Mouse (Mus musculus): ENCODE measurements around the gene Bmx. TPM values are rescaled to one million over a fixed set of nuclear protein-coding genes. Genes with fewer than 3 reads are reported as not detected.

The Bmx gene
- polyA plus RNA-seq, 2 experiments, result 0.16 to 0.19 TPM

GRCm38 (mm10) chrX:164152703-164153102 is 105.3 kb downstream of the Bmx start:
- H3K27me3 ChIP-seq (ENCODE audit: control insufficient read depth, insufficient read depth, low read length), result no peaks in the 10 kb centered on the region
- no peaks in the 10 kb centered on the region for H3K36me3 ChIP-seq (replicated peaks; ENCODE audit: control insufficient read depth, insufficient read depth, low read depth)
- H3K4me1 ChIP-seq (replicated peaks; ENCODE audit: control insufficient read depth in 2 of 2, insufficient read depth in 2 of 2, low read length in 1 of 2), result no peaks in the 10 kb centered on the region
- H3K27ac ChIP-seq, result no peak overlapping the region
- no peak overlapping the region for H3K4me2 ChIP-seq (ENCODE audit: low read depth)
- TF ChIP-seq EP300 (IDR thresholded peaks at IDR 0.05; ENCODE audit: low read depth), result no peak
- TF ChIP-seq CTCF (IDR thresholded peaks at IDR 0.05; ENCODE audit: low read depth), result no peak
- no peak overlapping the region for H3K4me3 ChIP-seq (ENCODE audit: insufficient read depth in 1 of 2, low read depth in 2 of 2, low read length in 2 of 2)
- DNase-seq (ENCODE audit: low read depth in 3 of 3, low spot score in 3 of 3), result no peak
- no peak overlapping the region for H3K9ac ChIP-seq (replicated peaks)
- no peak for ATAC-seq (ENCODE audit: insufficient read depth)
- no peaks in the 10 kb centered on the region for H3K9me3 ChIP-seq (ENCODE audit: control insufficient read depth, low read length)
- 47% methylated on average over 2 of the region's 2 CpGs for WGBS (ENCODE audit: insufficient replicate concordance)

GRCm38 (mm10) chrX:164145463-164146250 is 112.3 kb downstream of the Bmx start:
- WGBS (ENCODE audit: insufficient replicate concordance), result 66% methylated on average over 6 of the region's 6 CpGs
- Histone ChIP-seq H3K4me3 (ENCODE audit: insufficient read depth in 1 of 2, low read depth in 2 of 2, low read length in 2 of 2) (no peak overlapping the region), H3K36me3 (replicated peaks; ENCODE audit: control insufficient read depth, insufficient read depth, low read depth) (no peaks in the 10 kb centered on the region), H3K9me3 (ENCODE audit: control insufficient read depth, low read length) (no peaks in the 10 kb centered on the region), H3K9ac (replicated peaks) (no peak overlapping the region), H3K27me3 (ENCODE audit: control insufficient read depth, insufficient read depth, low read length) (no peaks in the 10 kb centered on the region), H3K27ac (peak overlapping the region; percentile 46), H3K4me2 (ENCODE audit: low read depth) (peak overlapping the region; percentile 28), H3K4me1 (replicated peaks; ENCODE audit: control insufficient read depth in 2 of 2, insufficient read depth in 2 of 2, low read length in 1 of 2) (peaks cover 4 to 7% of the 10 kb centered on the region in 2 experiments; a peak in 2 of 4 replicates)
- ATAC-seq (ENCODE audit: insufficient read depth) (peak; percentile 86), DNase-seq (ENCODE audit: low read depth in 3 of 3, low spot score in 3 of 3) (peak; percentile 26 to 46 (median 43))
- TF ChIP-seq EP300 (IDR thresholded peaks at IDR 0.05; ENCODE audit: low read depth), result peak; percentile 80
- no peak for TF ChIP-seq CTCF (IDR thresholded peaks at IDR 0.05; ENCODE audit: low read depth)

Other genes with a start within 250 kb of the Bmx start
- 0.09 and 0.10 TPM in 2 replicates for gene Car5b, start 230.2 kb downstream of the Bmx start, polyA plus RNA-seq (2012; rRNA removed)
- 0.05 and 0.06 TPM in 2 replicates for gene Car5b, start 230.2 kb downstream of the Bmx start, polyA plus RNA-seq (2014; fragmentation: Nextera tagmentation; extraction: Ambion mirVana)
- gene Siah1b, start 181.7 kb downstream of the Bmx start, polyA plus RNA-seq (2012; rRNA removed), result 9.7 and 11.7 TPM in 2 replicates
- gene Siah1b, start 181.7 kb downstream of the Bmx start, polyA plus RNA-seq (2014; fragmentation: Nextera tagmentation; extraction: Ambion mirVana), result 15.0 and 15.5 TPM in 2 replicates
- gene Cltrn, start 169.4 kb downstream of the Bmx start, polyA plus RNA-seq (2012; rRNA removed), result 0.09 and 0.16 TPM in 2 replicates
- gene Cltrn, start 169.4 kb downstream of the Bmx start, polyA plus RNA-seq (2014; fragmentation: Nextera tagmentation; extraction: Ambion mirVana), result 0.46 and 0.90 TPM in 2 replicates
- gene Ace2, start 118.9 kb downstream of the Bmx start, polyA plus RNA-seq (2012; rRNA removed), result 0.01 TPM in 1 of 2 replicates, not detected in the other
- not detected in 2 replicates for gene Ace2, start 118.9 kb downstream of the Bmx start, polyA plus RNA-seq (2014; fragmentation: Nextera tagmentation; extraction: Ambion mirVana)
- 3.8 and 6.8 TPM in 2 replicates for gene Pir, start 11.2 kb upstream of the Bmx start, polyA plus RNA-seq (2012; rRNA removed)
- gene Pir, start 11.2 kb upstream of the Bmx start, polyA plus RNA-seq (2014; fragmentation: Nextera tagmentation; extraction: Ambion mirVana), result 20.9 and 21.6 TPM in 2 replicates
- gene Vegfd, start 115.2 kb upstream of the Bmx start, polyA plus RNA-seq (2012; rRNA removed), result 0.73 and 1.0 TPM in 2 replicates
- 0.69 and 0.71 TPM in 2 replicates for gene Vegfd, start 115.2 kb upstream of the Bmx start, polyA plus RNA-seq (2014; fragmentation: Nextera tagmentation; extraction: Ambion mirVana)
- 8.2 and 9.0 TPM in 2 replicates for gene Piga, start 161.6 kb upstream of the Bmx start, polyA plus RNA-seq (2012; rRNA removed)
- gene Piga, start 161.6 kb upstream of the Bmx start, polyA plus RNA-seq (2014; fragmentation: Nextera tagmentation; extraction: Ambion mirVana), result 11.5 and 14.4 TPM in 2 replicates
- gene Asb11, start 178.8 kb upstream of the Bmx start, polyA plus RNA-seq (2012; rRNA removed), result 0.06 TPM in 1 of 2 replicates, not detected in the other
- gene Asb11, start 178.8 kb upstream of the Bmx start, polyA plus RNA-seq (2014; fragmentation: Nextera tagmentation; extraction: Ambion mirVana), result not detected in 2 replicates
- 0.05 TPM in 1 of 2 replicates, not detected in the other for gene Asb9, start 248.1 kb upstream of the Bmx start, polyA plus RNA-seq (2012; rRNA removed)
- gene Asb9, start 248.1 kb upstream of the Bmx start, polyA plus RNA-seq (2014; fragmentation: Nextera tagmentation; extraction: Ambion mirVana), result not detected in 2 replicates